Mouse (Mus musculus) brain, embryonic 14.5 days (tissue): ENCODE measurements around the gene Hist1h2ai.
"Not testable (repeated sequence)": the region's sequence is repeated elsewhere in the genome, so short reads cannot be mapped to it uniquely, and the experiment has no call there.

Experiments used
- CTCF ChIP-seq: fragments of 200-500 bp; IDR thresholded peaks from 2 replicates; pipeline ENCODE4 v1.5.1; 2012; ENCODE audit warnings: inconsistent platforms, mild to moderate bottlenecking, moderate library complexity, borderline replicate concordance; ENCODE audit not compliant: insufficient read depth, insufficient read length; ENCODE audit errors: extremely low read depth
- POLR2A ChIP-seq: fragments of 200-500 bp; IDR thresholded peaks from 2 replicates; pipeline ENCODE4 v1.6.1; 2012; ENCODE audit warnings: mild to moderate bottlenecking, inconsistent platforms, borderline replicate concordance; ENCODE audit not compliant: poor library complexity, insufficient read depth, insufficient read length, severe bottlenecking; ENCODE audit errors: extremely low read depth

DNA sequence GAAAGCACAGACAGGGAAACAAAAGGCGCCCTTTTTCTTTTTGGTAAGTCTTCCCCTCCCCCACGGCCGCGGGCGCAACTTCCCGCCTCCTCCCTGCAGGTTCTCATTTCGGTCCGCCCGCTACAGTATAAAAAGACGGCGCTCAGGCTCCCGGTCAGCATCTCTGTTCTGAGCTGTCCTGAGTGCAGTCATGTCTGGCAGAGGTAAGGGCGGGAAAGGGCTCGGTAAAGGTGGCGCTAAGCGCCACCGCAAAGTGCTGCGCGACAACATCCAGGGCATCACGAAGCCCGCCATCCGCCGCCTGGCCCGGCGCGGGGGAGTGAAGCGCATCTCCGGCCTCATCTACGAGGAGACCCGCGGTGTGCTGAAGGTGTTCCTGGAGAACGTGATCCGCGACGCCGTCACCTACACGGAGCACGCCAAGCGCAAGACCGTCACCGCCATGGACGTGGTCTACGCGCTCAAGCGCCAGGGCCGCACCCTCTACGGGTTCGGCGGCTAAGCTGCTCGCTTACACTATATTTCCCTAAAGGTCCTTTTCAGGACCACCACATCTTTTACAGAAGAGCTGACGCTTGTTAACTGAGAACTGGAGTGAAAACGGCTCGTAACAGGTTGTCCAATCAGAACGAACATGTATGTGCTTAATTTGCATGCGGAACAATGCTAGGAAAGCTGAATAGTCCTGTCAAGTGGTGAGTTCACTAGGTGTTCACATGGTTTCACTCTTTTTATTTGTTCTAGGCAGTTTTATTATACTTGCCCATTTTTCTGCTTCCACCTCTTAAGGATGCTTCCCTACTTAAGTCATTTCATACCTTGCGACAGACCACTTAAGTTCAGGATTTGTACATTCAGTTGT is 18.9 kb downstream of the Hist1h2ai start, which contains the start of gene Hist1h4j:
- TF ChIP-seq POLR2A: peak; percentile 20; the same call in 1 of the 2 replicates
- TF ChIP-seq CTCF: not testable (repeated sequence)
